Mouse (Mus musculus) cerebellum, adult 11 months (tissue): ENCODE data around the gene Nudcd3.
"Not testable (repeated sequence)": the region's sequence is repeated elsewhere in the genome, so short reads cannot be mapped to it uniquely, and the experiment has no call there.

ENCODE experiments used
- DNase-seq: peaks from one replicate; pipeline ENCODE4 v3.0.0; 2022

Nudcd3 gene

GRCm38 (mm10) chr11:6120001-6120400 lies 80.2 kb downstream of the Nudcd3 start:
- peak; percentile 37 for DNase-seq

GRCm38 (mm10) chr11:6119312-6119711 lies 80.9 kb downstream of the Nudcd3 start:
- peak; percentile 41 for DNase-seq

- DNase-seq = no peak
Measured at GRCm38 (mm10) chr11:6117956-6118355, 82.3 kb downstream of the Nudcd3 start.

GRCm38 (mm10) chr11:6111734-6112484 lies 88.3 kb downstream of the Nudcd3 start:
- DNase-seq = no peak

- peak; percentile 74 for DNase-seq
Measured at GRCm38 (mm10) chr11:6109990-6110389, 90.2 kb downstream of the Nudcd3 start.

GRCm38 (mm10) chr11:6108296-6108695 lies 91.9 kb downstream of the Nudcd3 start:
- no peak for DNase-seq

- no peak for DNase-seq
Measured at GRCm38 (mm10) chr11:6107722-6108121, 92.5 kb downstream of the Nudcd3 start.

GRCm38 (mm10) chr11:6104734-6105133 lies 95.5 kb downstream of the Nudcd3 start:
- DNase-seq = no peak

GRCm38 (mm10) chr11:6096637-6097036 lies 103.6 kb downstream of the Nudcd3 start:
- not testable (repeated sequence) for DNase-seq

GRCm38 (mm10) chr11:6086991-6087390 lies 113.2 kb downstream of the Nudcd3 start:
- DNase-seq = no peak

- DNase-seq = no peak
Measured at GRCm38 (mm10) chr11:6078737-6079136, 121.5 kb downstream of the Nudcd3 start.

GRCm38 (mm10) chr11:6075618-6076066 lies 124.6 kb downstream of the Nudcd3 start:
- DNase-seq = peak; percentile 76

- DNase-seq = no peak
Measured at GRCm38 (mm10) chr11:6068181-6068957, 131.8 kb downstream of the Nudcd3 start.

- no peak for DNase-seq
Measured at GRCm38 (mm10) chr11:6067160-6067559, 133.1 kb downstream of the Nudcd3 start.

- no peak for DNase-seq
Measured at GRCm38 (mm10) chr11:6066176-6066575, 134.0 kb downstream of the Nudcd3 start, which contains the start of gene Camk2b. TSS of gene Camk2b (minus strand) at chr11:6066362.

- peak; percentile 78 for DNase-seq
Measured at GRCm38 (mm10) chr11:6065551-6066121, 134.6 kb downstream of the Nudcd3 start.

- DNase-seq = peak; percentile 64
Measured at GRCm38 (mm10) chr11:6065046-6065521, 135.1 kb downstream of the Nudcd3 start.

GRCm38 (mm10) chr11:6064215-6065045 lies 135.8 kb downstream of the Nudcd3 start:
- DNase-seq = peak; percentile 56

GRCm38 (mm10) chr11:6063501-6064214 lies 136.6 kb downstream of the Nudcd3 start:
- DNase-seq = no peak

- no peak for DNase-seq
Measured at GRCm38 (mm10) chr11:6063065-6063464, 137.2 kb downstream of the Nudcd3 start.

- DNase-seq = no peak
Measured at GRCm38 (mm10) chr11:6062329-6062728, 137.9 kb downstream of the Nudcd3 start.

GRCm38 (mm10) chr11:6061891-6062290 lies 138.3 kb downstream of the Nudcd3 start:
- no peak for DNase-seq
